Mouse (Mus musculus): ENCODE results near the gene Parp6. TPM values are rescaled to one million over a fixed set of nuclear protein-coding genes. Genes with fewer than 3 reads are reported as not detected.

The Parp6 gene
- total and polyA plus RNA-seq, 3 experiments, result 4.4 to 5.7 (median 4.6) TPM

GRCm38 (mm10) chr9:59663957-59664356, 46.9 kb downstream of the Parp6 start (continued):
- no peak for TF ChIP-seq ZC3H11A (IDR thresholded peaks at IDR 0.05; ENCODE audit: low read depth, low read length)

DNA sequence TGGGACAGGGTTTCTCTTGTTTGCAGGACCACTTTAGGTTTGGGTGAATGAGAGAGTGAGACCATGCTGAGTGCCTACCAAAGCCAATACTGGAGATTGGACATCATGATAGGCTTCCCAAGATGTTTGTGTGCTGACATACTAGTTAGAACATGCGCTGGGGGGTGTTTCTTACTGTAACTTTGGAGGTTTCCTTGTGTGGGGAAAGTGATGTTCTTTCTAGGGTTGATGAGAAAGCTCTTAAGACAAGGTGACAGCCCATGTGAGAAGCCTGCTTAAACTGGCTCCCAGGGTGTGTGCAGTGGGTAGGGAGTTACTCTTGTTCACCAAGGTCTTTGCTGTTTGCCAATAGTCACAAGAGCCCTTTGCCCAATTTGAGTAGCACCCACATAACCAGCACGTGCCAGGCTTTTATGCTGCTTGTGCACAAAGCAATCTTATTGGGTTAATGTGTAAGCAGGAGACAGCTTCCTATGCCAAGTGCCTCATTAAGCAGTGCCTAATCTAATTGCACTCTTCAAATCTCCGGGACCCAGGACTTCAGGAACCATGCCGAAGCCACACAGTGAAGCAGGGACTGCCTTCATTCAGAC, 47.7 kb downstream of the Parp6 start:
- Histone ChIP-seq H3K79me2 (replicated peaks; ENCODE audit: control insufficient read depth, extremely low read depth, insufficient read depth, poor library complexity, severe bottlenecking) (peaks cover 60% of the 10 kb centered on the region), H3K9me3 (replicated peaks; ENCODE audit: low read length) (no peaks in the 10 kb centered on the region), H3K4me3 (replicated peaks in 1 of 3; ENCODE audit: low read depth in 2 of 3, low read length in 2 of 3, poor library complexity in 1 of 3) (no peak overlapping the region), H3K4me1 (ENCODE audit: control insufficient read depth in 1 of 2, insufficient read depth in 2 of 2) (peaks cover 7 to 44% of the 10 kb centered on the region in 2 experiments), H3K27ac (ENCODE audit: insufficient read depth, low read depth) (no peak overlapping the region), H3K4me2 (ENCODE audit: insufficient read depth, low read depth, poor library complexity, severe bottlenecking) (no peak overlapping the region), H3K9ac (ENCODE audit: insufficient read depth, low read depth) (no peak overlapping the region), H3K27me3 (replicated peaks) (no peaks in the 10 kb centered on the region), H3K36me3 (replicated peaks in 1 of 2; ENCODE audit: control insufficient read depth in 1 of 2, insufficient read depth in 1 of 2, low read length in 1 of 2) (peaks cover 67 to 97% of the 10 kb centered on the region in 2 experiments)
- TF ChIP-seq E2F4 (IDR thresholded peaks at IDR 0.05; ENCODE audit: insufficient replicate concordance, low read depth, low read length) (no peak), POLR2AphosphoS2 (IDR thresholded peaks at IDR 0.05; ENCODE audit: low read depth, low read length) (peak; percentile 61; the same call in 1 of the 2 replicates)
- dilution Hi-C loops (cut with MboI; ENCODE audit: extremely low pct_ligation_motif_present, extremely low pct_unique_long_range_greater_than_20kb, low sequenced_read_pairs), result no loop called here
- in situ Hi-C loops (cut with MboI; ENCODE audit: low pct_ligation_motif_present, low pct_unique_long_range_greater_than_20kb, low sequenced_read_pairs), result loop anchor here (5.0 kb wide), 1 partner anchor 37 kb away; no protein-coding TSS in a partner anchor
- no peak for DNase-seq (ENCODE audit: extremely low read depth)

GRCm38 (mm10) chr9:59666016-59666415, 48.9 kb downstream of the Parp6 start:
- Histone ChIP-seq H3K4me3 (replicated peaks in 1 of 3; ENCODE audit: low read depth in 2 of 3, low read length in 2 of 3, poor library complexity in 1 of 3) (no peak overlapping the region), H3K36me3 (replicated peaks in 1 of 2; ENCODE audit: control insufficient read depth in 1 of 2, insufficient read depth in 1 of 2, low read length in 1 of 2) (peaks cover 76 to 97% of the 10 kb centered on the region in 2 experiments), H3K79me2 (replicated peaks; ENCODE audit: control insufficient read depth, extremely low read depth, insufficient read depth, poor library complexity, severe bottlenecking) (peaks cover 47% of the 10 kb centered on the region), H3K27me3 (replicated peaks) (no peaks in the 10 kb centered on the region), H3K4me2 (ENCODE audit: insufficient read depth, low read depth, poor library complexity, severe bottlenecking) (no peak overlapping the region), H3K27ac (ENCODE audit: insufficient read depth, low read depth) (no peak overlapping the region), H3K9ac (ENCODE audit: insufficient read depth, low read depth) (no peak overlapping the region), H3K9me3 (replicated peaks; ENCODE audit: low read length) (no peaks in the 10 kb centered on the region), H3K4me1 (ENCODE audit: control insufficient read depth in 1 of 2, insufficient read depth in 2 of 2) (peaks cover 5 to 32% of the 10 kb centered on the region in 2 experiments)
- TF ChIP-seq MAZ (IDR thresholded peaks at IDR 0.05; ENCODE audit: low read depth, low read length), result no peak
- no peak for TF ChIP-seq MAFK (IDR thresholded peaks at IDR 0.05; ENCODE audit: insufficient replicate concordance, low read length)
- TF ChIP-seq ZMIZ1 (IDR thresholded peaks at IDR 0.05; ENCODE audit: low read depth, low read length), result no peak
- no peak for TF ChIP-seq POLR2A (IDR thresholded peaks at IDR 0.05; ENCODE audit: low read depth, low read length)
- TF ChIP-seq CHD2 (IDR thresholded peaks at IDR 0.05; ENCODE audit: low read length), result no peak
- no peak for TF ChIP-seq SIN3A (IDR thresholded peaks at IDR 0.05; ENCODE audit: low read length)
- TF ChIP-seq TBP (conservative IDR thresholded peaks at IDR 0.05; ENCODE audit: low read depth, low read length), result no peak
- TF ChIP-seq ETS1 (conservative IDR thresholded peaks at IDR 0.05; ENCODE audit: low read depth, low read length), result no peak
- no peak for TF ChIP-seq UBTF (IDR thresholded peaks at IDR 0.05; ENCODE audit: low read depth, low read length)
- no peak for TF ChIP-seq ZNF384 (IDR thresholded peaks at IDR 0.05; ENCODE audit: low read depth, low read length)
- no peak for TF ChIP-seq KAT2A (IDR thresholded peaks at IDR 0.05; ENCODE audit: insufficient replicate concordance, low read length)
- TF ChIP-seq RAD21 (IDR thresholded peaks at IDR 0.05; ENCODE audit: low read depth, low read length), result no peak
- TF ChIP-seq USF2 (conservative IDR thresholded peaks at IDR 0.05; ENCODE audit: low read depth, low read length), result no peak
- no peak for TF ChIP-seq CHD1 (IDR thresholded peaks at IDR 0.05; ENCODE audit: low read depth, low read length)
- in situ Hi-C loops (cut with MboI; ENCODE audit: low pct_ligation_motif_present, low pct_unique_long_range_greater_than_20kb, low sequenced_read_pairs) (loop anchor here (5.0 kb wide), 1 partner anchor 39 kb away; no protein-coding TSS in a partner anchor), dilution Hi-C loops (cut with MboI; ENCODE audit: extremely low pct_ligation_motif_present, extremely low pct_unique_long_range_greater_than_20kb, low sequenced_read_pairs) (no loop called here)
- no peak for DNase-seq (ENCODE audit: extremely low read depth)

Measured in CH12.LX (cell line).